Mouse (Mus musculus) adrenal gland, adult (tissue): Measurements from ENCODE around the gene Chrnb1.

Experiments used
- DNase-seq, 2 experiments: peaks; one replicate each; pipeline ENCODE4 v3.0.0; 2022 to 2023; ENCODE audit warnings: low spot score in 1 of 2; ENCODE audit not compliant: inconsistent age in 2 of 2

Chrnb1 gene

DNA sequence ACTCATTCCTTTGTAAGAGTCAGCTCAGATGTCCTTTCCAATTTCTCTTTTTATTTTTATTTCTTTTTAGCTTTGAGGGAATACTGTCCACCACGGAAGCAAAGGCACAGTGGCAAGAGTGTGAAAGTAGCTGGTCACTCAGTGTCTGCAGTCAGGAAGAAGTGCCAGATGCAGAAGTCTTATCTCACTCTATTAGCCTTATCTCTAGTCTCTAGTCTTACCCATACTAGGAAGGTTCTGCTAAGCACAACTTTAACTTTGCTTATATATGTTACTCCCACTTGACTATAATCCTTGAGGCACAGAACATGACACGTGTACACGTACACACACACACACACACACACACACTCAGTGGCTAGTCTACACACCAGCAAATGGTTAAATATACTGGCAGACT, 44.1 kb downstream of the Chrnb1 start:
- DNase-seq = peak in 1 of 2 experiments; percentile 38
